Comparison of ENCODE assay signal across 25 mouse cellular contexts in the genomic region with DNA sequence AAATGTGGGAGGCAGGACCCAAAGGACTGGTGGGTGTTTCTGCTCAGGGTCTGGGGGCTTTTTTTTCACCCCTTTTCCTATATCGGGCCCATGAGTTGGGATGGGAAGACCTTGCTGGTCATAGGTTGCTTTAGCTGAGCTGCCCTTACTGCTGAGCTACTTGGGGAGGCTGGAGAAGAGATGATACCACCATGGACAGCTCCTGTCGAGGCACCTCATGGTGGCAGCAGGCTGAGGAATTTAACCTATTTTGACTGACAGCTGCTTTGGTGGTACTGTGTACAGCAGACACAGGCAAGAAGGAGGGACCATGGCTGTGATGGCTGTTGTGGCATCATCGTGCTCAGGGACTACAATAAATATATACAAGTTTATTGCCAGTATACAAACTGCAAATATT.
DNase-seq lines count a peak whose midpoint lies in the region; ATAC-seq and TF ChIP-seq lines count a peak whose summit lies in the region.
"Had no signal": no experiment of that assay in that cellular context is flagged by ENCODE, and none has a peak within 500 bp of the region (broad histone marks: within the 10 kb centered on the region; RNA-seq: fewer than 3 reads in every experiment).

No protein-coding gene starts in this region.

- no peak overlapping the region for H3K4me3 ChIP-seq in lung, embryonic 14.5 days (ENCODE audit: low read depth, low read length)
- H3K4me3 ChIP-seq in G1E (ENCODE audit: low read depth, low read length): no peak overlapping the region
- H3K4me3 ChIP-seq in embryonic facial prominence, embryonic 11.5 days (ENCODE audit: low read depth, low read length): no peak overlapping the region
- H3K4me3 ChIP-seq: embryonic facial prominence, embryonic 13.5 days; gastrocnemius, adult 2 months; heart, embryonic 15.5 days; hindbrain, embryonic 15.5 days; liver, embryonic 15.5 days; midbrain, embryonic 12.5 days; neural tube, embryonic 15.5 days had no signal

- H3K4me2 ChIP-seq in lung, embryonic 14.5 days: no peak overlapping the region
- no peak overlapping the region for H3K4me2 ChIP-seq in embryonic facial prominence, embryonic 11.5 days (ENCODE audit: low read depth, low read length)
- H3K4me2 ChIP-seq: embryonic facial prominence, embryonic 13.5 days; heart, embryonic 15.5 days; hindbrain, embryonic 15.5 days; liver, embryonic 15.5 days; midbrain, embryonic 12.5 days; neural tube, embryonic 15.5 days had no signal

- DNase-seq in lung, embryonic 14.5 days: peak; percentile 42
- DNase-seq in lung, postnatal 10 days: no peak
- DNase-seq in G1E (ENCODE audit: low spot score) (peak; percentile 18), adipocyte (ENCODE audit: low spot score) (no peak)
- DNase-seq in embryonic facial prominence, embryonic 11.5 days (ENCODE audit: low spot score): peak; percentile 40
- DNase-seq in layer of hippocampus, adult 11-12 months (ENCODE audit: low spot score): no peak
- DNase-seq: adrenal gland, adult 8-10 months; cerebellum, adult 2 months; cerebellum, postnatal 36 days; gastrocnemius, adult 2 months; kidney, adult 2 months; kidney, postnatal 14 days; liver; right cerebral cortex, adult 18-20 months; right cerebral cortex, postnatal 4 days; thymus, postnatal 25 days had no signal

- no peak for ATAC-seq in lung, embryonic 14.5 days (ENCODE audit: insufficient read depth)
- no peak for ATAC-seq in G1E (ENCODE audit: extremely low read depth, insufficient number of reproducible peaks, low FRiP score, poor library complexity, severe bottlenecking)
- no peak for ATAC-seq in embryonic facial prominence, embryonic 11.5 days (replicated peaks; ENCODE audit: insufficient number of reproducible peaks, low FRiP score, low TSS enrichment, low read depth)
- no peak for ATAC-seq in cerebellum, adult (ENCODE audit: insufficient number of reproducible peaks, low FRiP score, low TSS enrichment)
- ATAC-seq: CD4-positive, CD25-positive, alpha-beta regulatory T cell, adult 4 months; forebrain, embryonic 14.5 days had no signal

- 49% methylated on average over 3 of the region's 3 CpGs for WGBS in lung, embryonic 14.5 days
- WGBS in embryonic facial prominence, embryonic 11.5 days: 60% methylated on average over 3 of the region's 3 CpGs

- H3K27ac ChIP-seq in lung, embryonic 14.5 days (ENCODE audit: low read depth): no peak overlapping the region
- H3K27ac ChIP-seq in embryonic facial prominence, embryonic 11.5 days (replicated peaks; ENCODE audit: low read depth, low read length): no peak overlapping the region
- H3K27ac ChIP-seq: embryonic facial prominence, embryonic 13.5 days; gastrocnemius, adult 2 months; heart, embryonic 15.5 days; hindbrain, embryonic 15.5 days; liver, embryonic 15.5 days; midbrain, embryonic 12.5 days; neural tube, embryonic 15.5 days had no signal

- no peak overlapping the region for H3K9ac ChIP-seq in lung, embryonic 14.5 days
- no peak overlapping the region for H3K9ac ChIP-seq in embryonic facial prominence, embryonic 11.5 days (replicated peaks; ENCODE audit: low read length)
- H3K9ac ChIP-seq: embryonic facial prominence, embryonic 13.5 days; heart, embryonic 15.5 days; hindbrain, embryonic 15.5 days; liver, embryonic 15.5 days; midbrain, embryonic 12.5 days; neural tube, embryonic 15.5 days had no signal

- no peaks in the 10 kb centered on the region for H3K36me3 ChIP-seq in lung, embryonic 14.5 days (ENCODE audit: insufficient read depth)
- peaks cover 3% of the 10 kb centered on the region for H3K36me3 ChIP-seq in G1E (replicated peaks)
- H3K36me3 ChIP-seq in embryonic facial prominence, embryonic 11.5 days (replicated peaks; ENCODE audit: control insufficient read depth, insufficient read depth, low read depth, low read length): no peaks in the 10 kb centered on the region
- H3K36me3 ChIP-seq: embryonic facial prominence, embryonic 13.5 days; heart, embryonic 15.5 days; hindbrain, embryonic 15.5 days; liver, embryonic 15.5 days; midbrain, embryonic 12.5 days; neural tube, embryonic 15.5 days had no signal

- no peak for TF ChIP-seq CTCF in lung, embryonic 14.5 days (IDR thresholded peaks at IDR 0.05; ENCODE audit: low read depth)
- no peak for TF ChIP-seq CTCF in G1E (IDR thresholded peaks at IDR 0.05; ENCODE audit: low read depth, low read length)

- no peaks in the 10 kb centered on the region for H3K27me3 ChIP-seq in lung, embryonic 14.5 days (ENCODE audit: insufficient read depth, low read length)
- no peaks in the 10 kb centered on the region for H3K27me3 ChIP-seq in G1E (ENCODE audit: insufficient read depth, low read length)
- no peaks in the 10 kb centered on the region for H3K27me3 ChIP-seq in embryonic facial prominence, embryonic 11.5 days (ENCODE audit: control insufficient read depth, insufficient read depth, low read length)
- H3K27me3 ChIP-seq: embryonic facial prominence, embryonic 13.5 days; heart, embryonic 15.5 days; hindbrain, embryonic 15.5 days; liver, embryonic 15.5 days; midbrain, embryonic 12.5 days; neural tube, embryonic 15.5 days had no signal

- no peaks in the 10 kb centered on the region for H3K9me3 ChIP-seq in lung, embryonic 14.5 days (ENCODE audit: low read depth, low read length)
- H3K9me3 ChIP-seq in G1E (replicated peaks): no peaks in the 10 kb centered on the region
- no peaks in the 10 kb centered on the region for H3K9me3 ChIP-seq in embryonic facial prominence, embryonic 11.5 days (replicated peaks; ENCODE audit: control insufficient read depth, low read length)
- H3K9me3 ChIP-seq: embryonic facial prominence, embryonic 13.5 days; heart, embryonic 15.5 days; hindbrain, embryonic 15.5 days; liver, embryonic 15.5 days; midbrain, embryonic 12.5 days; neural tube, embryonic 15.5 days had no signal

- no peaks in the 10 kb centered on the region for H3K4me1 ChIP-seq in lung, embryonic 14.5 days (ENCODE audit: insufficient read depth)
- H3K4me1 ChIP-seq in G1E (ENCODE audit: insufficient read depth, low read depth, low read length): no peaks in the 10 kb centered on the region
- no peaks in the 10 kb centered on the region for H3K4me1 ChIP-seq in embryonic facial prominence, embryonic 11.5 days (ENCODE audit: control insufficient read depth, insufficient read depth, low read length)
- H3K4me1 ChIP-seq: embryonic facial prominence, embryonic 13.5 days; heart, embryonic 15.5 days; hindbrain, embryonic 15.5 days; liver, embryonic 15.5 days; midbrain, embryonic 12.5 days; neural tube, embryonic 15.5 days had no signal

Comparison
In these comparisons a context has a peak if more than half of its experiments do, and no peak if none do; other contexts are left out.
1. DNase-seq: peak in lung, embryonic 14.5 days (single experiment), G1E (single experiment) and embryonic facial prominence, embryonic 11.5 days (single experiment); none in lung, postnatal 10 days (single experiment), layer of hippocampus, adult 11-12 months (single experiment) and adipocyte (single experiment).